Mouse (Mus musculus) stomach, postnatal 0 days (tissue): ENCODE measurements around the gene Lancl2. TPM values are rescaled to one million over a fixed set of nuclear protein-coding genes. Genes with fewer than 3 reads are reported as not detected.

Experiments
- ATAC-seq: fragments of 200-750 bp; cut with Nextera tagmentation; 2 replicates; pipeline ENCODE4 v1.8.0; 2017; ENCODE audit not compliant: low FRiP score, low TSS enrichment
- DNase-seq: peaks from one replicate; pipeline ENCODE4 v3.0.0-alpha.2; 2016; ENCODE audit warnings: low spot score
- H3K27ac ChIP-seq: fragments of 300-500 bp; sonication (generic); replicated peaks from 2 replicates; pipeline ENCODE4 v1.5.1; 2014; ENCODE audit warnings: mild to moderate bottlenecking, control low read depth
- H3K27me3 ChIP-seq: fragments of 300-500 bp; sonication (generic); 2 replicates; pipeline ENCODE4 v1.6.1; 2014; ENCODE audit warnings: low read length; ENCODE audit not compliant: control insufficient read depth, insufficient read depth
- H3K36me3 ChIP-seq: fragments of 300-500 bp; sonication (generic); 2 replicates; pipeline ENCODE4 v1.6.1; 2014; ENCODE audit warnings: low read length, mixed read lengths; ENCODE audit not compliant: control insufficient read depth, insufficient read depth
- H3K4me1 ChIP-seq: fragments of 300-500 bp; sonication (generic); replicated peaks from 2 replicates; pipeline ENCODE4 v1.6.1; 2014; ENCODE audit warnings: antibody characterized with exemption; ENCODE audit not compliant: control insufficient read depth, insufficient read depth
- H3K4me2 ChIP-seq: fragments of 300-500 bp; sonication (generic); replicated peaks from 2 replicates; pipeline ENCODE4 v1.6.1; 2014; ENCODE audit warnings: low read depth, mild to moderate bottlenecking, control low read depth, moderate library complexity
- H3K4me3 ChIP-seq: fragments of 300-500 bp; sonication (generic); 2 replicates; pipeline ENCODE4 v1.5.1; 2014; ENCODE audit warnings: low read depth, low read length, control low read depth
- H3K9ac ChIP-seq: fragments of 300-500 bp; sonication (generic); 2 replicates; pipeline ENCODE4 v1.6.1; 2014; ENCODE audit warnings: mild to moderate bottlenecking, low read length, control low read depth, mixed read lengths
- H3K9me3 ChIP-seq: fragments of 300-500 bp; sonication (generic); 2 replicates; pipeline ENCODE4 v1.6.1; 2016; ENCODE audit warnings: low read length; ENCODE audit not compliant: control insufficient read depth
- CTCF ChIP-seq: IDR thresholded peaks from 2 replicates; pipeline ENCODE4 v1.5.1; 2016; ENCODE audit warnings: antibody characterized with exemption, low read depth, mild to moderate bottlenecking, moderate library complexity
- EP300 ChIP-seq: optimal IDR thresholded peaks from 2 replicates; pipeline ENCODE3; 2016; ENCODE audit warnings: antibody characterized with exemption
- WGBS: fragments of 180-500 bp; shearing (Covaris S2); extraction: QIAGEN DNeasy Blood & Tissue Kit; methylation state at CpG from one replicate; pipeline ENCODE4 v1.1.7; 2014; 5-methylcytosine and 5-hydroxymethylcytosine counted together
- polyA plus RNA-seq: library from polyadenylated mRNA; unstranded; fragments of >200 nt; fragmentation: Nextera tagmentation; extraction: Ambion mirVana; gene quantifications from 2 replicates; pipeline ENCODE4 v1.2.1, GENCODE M21; 2015

Lancl2 gene
- polyA plus RNA-seq, 1 experiment from 2014 or later: 9.6 TPM

DNA sequence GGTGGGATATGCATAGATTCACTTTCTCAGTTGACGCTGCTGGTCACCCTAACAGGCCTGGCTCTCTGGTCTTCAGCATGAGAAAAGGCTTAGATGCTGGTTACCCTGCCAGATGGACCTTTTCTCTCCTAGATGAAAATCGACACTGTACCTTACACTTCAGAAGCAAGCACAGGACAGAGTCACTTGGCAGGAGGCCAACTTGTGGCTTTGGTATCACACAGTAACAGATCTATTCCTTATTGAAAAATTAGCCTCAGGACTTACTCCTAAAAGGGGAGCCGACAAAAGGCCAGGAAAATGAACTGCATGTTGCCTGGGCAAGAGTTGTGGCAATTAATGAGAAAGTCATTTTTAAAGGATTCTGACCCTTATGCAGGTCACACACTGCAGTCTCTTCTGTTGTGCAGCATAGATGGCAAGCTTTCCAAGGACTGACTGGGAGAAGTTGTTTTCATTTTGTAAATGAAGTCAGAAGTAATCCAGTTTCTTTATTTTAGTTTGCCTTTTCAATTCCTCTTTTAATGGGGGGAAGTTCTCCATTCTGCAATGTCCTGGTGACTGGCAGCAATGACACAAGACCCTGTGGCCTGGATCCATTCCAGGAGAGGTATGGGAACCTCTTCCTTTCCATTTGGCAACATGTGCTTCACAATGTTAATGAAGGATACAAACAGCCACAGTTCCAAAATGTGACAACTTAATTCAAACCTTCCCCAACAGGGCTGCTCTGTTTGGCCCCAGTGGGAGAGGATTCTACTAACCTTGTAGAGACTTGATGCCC lies 62.9 kb downstream of the Lancl2 start:
- Histone ChIP-seq H3K4me1 (no peaks in the 10 kb centered on the region), H3K36me3 (0 out of 2 replicates have a peak, but pooled peaks cover 4% of the 10 kb centered on the region), H3K27me3 (no peaks in the 10 kb centered on the region), H3K4me2 (no peak overlapping the region), H3K27ac (no peak overlapping the region), H3K9me3 (no peaks in the 10 kb centered on the region), H3K4me3 (no peak overlapping the region), H3K9ac (no peak overlapping the region)
- no peak for TF ChIP-seq EP300
- no peak for TF ChIP-seq CTCF
- DNase-seq: no peak
- ATAC-seq: no peak
- 52% methylated on average over 3 of the region's 3 CpGs for WGBS

DNA sequence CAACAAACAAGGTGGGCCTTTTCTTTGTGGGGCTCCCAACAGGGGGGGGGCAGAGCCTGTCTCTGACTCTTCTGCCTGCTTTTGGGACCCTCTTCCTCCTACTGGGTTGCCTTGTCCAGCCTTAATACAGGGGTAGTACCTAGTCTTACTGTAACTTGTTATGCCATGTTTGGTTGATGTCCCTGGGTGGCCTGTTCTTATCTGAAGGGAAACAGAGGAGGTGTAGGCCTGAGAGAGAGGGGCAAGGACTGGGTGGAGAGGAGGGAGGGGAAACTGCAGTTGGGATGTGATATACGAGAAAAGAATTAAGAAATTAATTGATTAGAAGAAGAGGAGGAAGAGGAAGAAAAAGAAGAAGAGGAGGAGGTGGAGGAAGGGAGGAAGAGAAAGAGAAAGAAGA lies 63.9 kb downstream of the Lancl2 start:
- Histone ChIP-seq H3K9me3 (no peaks in the 10 kb centered on the region), H3K9ac (no peak overlapping the region), H3K4me3 (no peak overlapping the region), H3K36me3 (no peaks in the 10 kb centered on the region), H3K4me2 (no peak overlapping the region), H3K4me1 (no peaks in the 10 kb centered on the region), H3K27ac (no peak overlapping the region), H3K27me3 (no peaks in the 10 kb centered on the region)
- 70% methylated on average over 1 of the region's 1 CpGs for WGBS
- DNase-seq: no peak
- TF ChIP-seq CTCF (no peak), EP300 (no peak)
- ATAC-seq: no peak

DNA sequence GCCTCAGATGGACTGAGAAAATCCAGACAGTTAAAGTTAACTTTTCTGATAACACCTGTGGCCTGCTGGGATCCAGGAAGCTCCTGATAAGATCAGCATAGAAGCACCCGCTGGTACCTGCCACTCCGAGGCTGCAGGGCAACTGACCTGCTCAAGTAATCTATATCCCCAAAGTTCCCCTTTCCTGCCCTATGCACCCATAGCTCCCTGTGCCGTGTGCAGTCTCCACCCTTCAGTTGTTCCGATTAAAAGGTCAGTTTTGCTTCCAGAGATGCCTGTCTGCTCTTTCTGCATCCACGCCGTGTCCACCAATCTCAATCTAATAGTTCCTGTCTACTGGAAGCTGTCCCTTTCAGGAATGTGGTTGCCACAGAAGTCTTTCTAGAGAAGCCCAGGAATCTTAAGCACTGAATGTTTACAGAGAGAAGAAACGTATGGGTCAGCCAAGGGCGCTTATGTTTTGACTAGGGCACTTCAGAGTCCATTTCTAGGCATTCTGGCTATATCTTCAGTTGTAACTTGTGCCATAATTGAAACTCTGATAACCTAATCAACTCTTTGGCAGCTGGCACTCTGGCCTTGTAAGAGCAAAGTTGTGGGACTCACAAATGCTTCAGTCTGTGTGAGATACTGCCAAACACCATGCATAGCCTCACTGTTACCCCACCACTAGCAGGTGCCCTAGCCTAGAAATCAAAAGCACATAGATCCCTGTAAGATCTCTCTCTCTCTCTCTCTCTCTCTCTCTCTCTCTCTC lies 65.0 kb downstream of the Lancl2 start:
- H3K4me2 ChIP-seq: no peak overlapping the region
- no peaks in the 10 kb centered on the region for H3K4me1 ChIP-seq
- no peaks in the 10 kb centered on the region for H3K27me3 ChIP-seq
- WGBS: 37% methylated on average over 8 of the region's 8 CpGs
- DNase-seq (no peak), ATAC-seq (no peak)
- TF ChIP-seq CTCF (0 out of 2 replicates have a peak, but pooled peaks have one; percentile 5), EP300 (no peak)
- no peaks in the 10 kb centered on the region for H3K36me3 ChIP-seq
- no peak overlapping the region for H3K4me3 ChIP-seq
- H3K27ac ChIP-seq: no peak overlapping the region
- H3K9ac ChIP-seq: no peak overlapping the region
- no peaks in the 10 kb centered on the region for H3K9me3 ChIP-seq

DNA sequence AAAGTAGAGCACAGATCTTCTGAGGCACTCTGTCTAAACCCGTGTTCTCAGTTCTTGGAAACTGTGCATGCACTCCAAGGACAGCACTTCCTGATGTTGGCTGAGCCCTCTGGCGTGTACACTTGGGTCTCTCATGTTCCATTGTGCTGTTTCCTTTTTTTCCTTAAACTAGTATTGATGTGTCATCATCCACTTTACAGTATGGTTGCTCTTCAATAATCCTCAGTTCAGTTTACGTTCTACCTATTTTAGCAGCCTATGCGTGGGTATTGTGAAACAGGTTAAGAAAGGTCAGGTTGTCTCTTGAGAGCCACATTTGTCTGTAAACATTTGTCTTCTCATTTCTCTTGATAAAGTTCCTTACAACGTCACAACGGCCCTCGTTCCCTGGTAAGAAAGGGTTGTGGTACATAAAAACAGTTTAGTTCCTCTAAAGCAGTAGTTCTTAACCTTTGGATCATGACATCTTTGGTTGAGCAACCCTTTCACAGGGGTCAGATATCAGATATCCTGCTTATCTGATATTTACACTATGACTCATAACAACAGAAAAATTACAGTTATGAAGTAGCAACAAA lies 66.7 kb downstream of the Lancl2 start:
- Histone ChIP-seq H3K9me3 (no peaks in the 10 kb centered on the region), H3K4me2 (no peak overlapping the region), H3K27me3 (no peaks in the 10 kb centered on the region), H3K27ac (no peak overlapping the region), H3K36me3 (peaks cover 1% of the 10 kb centered on the region; the same call in 1 of the 2 replicates), H3K4me1 (no peaks in the 10 kb centered on the region), H3K4me3 (no peak overlapping the region), H3K9ac (no peak overlapping the region)
- ATAC-seq (no peak), DNase-seq (no peak)
- TF ChIP-seq CTCF (no peak), EP300 (no peak)
- WGBS: 55% methylated on average over 7 of the region's 7 CpGs

DNA sequence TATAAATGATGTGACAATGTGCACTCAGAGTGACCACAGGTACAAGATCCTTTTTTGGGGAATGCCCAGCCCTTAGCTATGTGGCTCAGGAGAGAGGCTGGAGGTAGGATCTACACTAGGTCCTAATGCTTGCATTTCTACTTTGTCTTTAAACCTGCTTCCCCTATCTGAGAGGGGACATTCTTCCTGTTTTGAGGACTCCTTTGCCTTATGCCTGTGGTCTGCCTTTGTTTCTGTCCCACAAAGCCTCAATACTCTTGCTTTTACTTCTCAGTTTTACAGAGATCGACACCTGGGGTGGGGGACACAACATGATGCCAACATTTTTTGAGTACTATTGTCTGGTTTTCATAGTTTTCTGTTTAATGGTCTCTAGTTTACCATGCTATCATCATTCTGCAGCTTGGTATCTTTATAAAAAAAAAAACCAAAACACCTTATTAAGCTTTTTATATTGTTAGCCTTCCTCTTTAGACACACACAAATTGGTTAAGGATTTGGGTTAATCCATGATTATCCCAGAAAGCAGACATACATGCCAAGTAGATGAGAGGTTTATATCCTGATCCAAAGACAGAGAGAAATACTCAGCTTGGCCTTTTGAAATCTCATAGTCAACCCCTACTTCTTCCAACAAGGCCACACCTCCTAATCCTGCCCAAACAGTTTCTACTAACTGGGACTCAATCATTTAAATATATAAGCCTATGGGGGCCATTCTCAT lies 68.3 kb downstream of the Lancl2 start:
- no peak for DNase-seq
- Histone ChIP-seq H3K9me3 (no peaks in the 10 kb centered on the region), H3K4me3 (no peak overlapping the region), H3K4me1 (no peaks in the 10 kb centered on the region), H3K27me3 (no peaks in the 10 kb centered on the region), H3K27ac (no peak overlapping the region), H3K9ac (no peak overlapping the region), H3K4me2 (no peak overlapping the region), H3K36me3 (peaks cover 4% of the 10 kb centered on the region; the same call in 1 of the 2 replicates)
- WGBS: 97% methylated on average over 1 of the region's 1 CpGs
- no peak for TF ChIP-seq CTCF
- no peak for TF ChIP-seq EP300
- no peak for ATAC-seq
